Mouse (Mus musculus): ENCODE measurements around the gene Gata1. TPM values are rescaled to one million over a fixed set of nuclear protein-coding genes. Genes with fewer than 3 reads are reported as not detected.
A peak's percentile ranks its signal among the peaks of the same experiment; 100 is the strongest.

The Gata1 gene
- polyA plus RNA-seq, 1 experiment, result 0.09 TPM

- TF ChIP-seq POLR2A (IDR thresholded peaks at IDR 0.05; ENCODE audit: low read depth, low read length) (no peak), CTCF (conservative IDR thresholded peaks at IDR 0.05; ENCODE audit: insufficient read depth, insufficient read length, low read depth, low read length) (no peak)
- no peak overlapping the region for H3K4me3 ChIP-seq (ENCODE audit: insufficient read depth, low read depth, low read length)
- H3K27ac ChIP-seq (ENCODE audit: insufficient read depth, low read depth, low read length), result no peak overlapping the region
- DNase-seq, result no peak
- no peaks in the 10 kb centered on the region for H3K36me3 ChIP-seq (ENCODE audit: control insufficient read depth, insufficient read depth, low read length)
- H3K4me1 ChIP-seq (ENCODE audit: control insufficient read depth, insufficient read depth, low read length), result no peaks in the 10 kb centered on the region
- no peaks in the 10 kb centered on the region for H3K27me3 ChIP-seq (replicated peaks; ENCODE audit: control insufficient read depth, insufficient read depth, low read length)
- WGBS, result 80% methylated on average over 4 of the region's 4 CpGs
These were observed 11.7 kb downstream of the Gata1 start for GRCm38 (mm10) chrX:7966161-7966560.

- H3K36me3 ChIP-seq (ENCODE audit: control insufficient read depth, insufficient read depth, low read length), result no peaks in the 10 kb centered on the region
- no peak for DNase-seq
- H3K4me3 ChIP-seq (ENCODE audit: insufficient read depth, low read depth, low read length), result no peak overlapping the region
- 68% methylated on average over 7 of the region's 7 CpGs for WGBS
- TF ChIP-seq POLR2A (IDR thresholded peaks at IDR 0.05; ENCODE audit: low read depth, low read length) (no peak), CTCF (conservative IDR thresholded peaks at IDR 0.05; ENCODE audit: insufficient read depth, insufficient read length, low read depth, low read length) (no peak)
- H3K4me1 ChIP-seq (ENCODE audit: control insufficient read depth, insufficient read depth, low read length), result no peaks in the 10 kb centered on the region
- no peak overlapping the region for H3K27ac ChIP-seq (ENCODE audit: insufficient read depth, low read depth, low read length)
- H3K27me3 ChIP-seq (replicated peaks; ENCODE audit: control insufficient read depth, insufficient read depth, low read length), result no peaks in the 10 kb centered on the region
These were observed 13.8 kb downstream of the Gata1 start for GRCm38 (mm10) chrX:7963829-7964626.

DNA sequence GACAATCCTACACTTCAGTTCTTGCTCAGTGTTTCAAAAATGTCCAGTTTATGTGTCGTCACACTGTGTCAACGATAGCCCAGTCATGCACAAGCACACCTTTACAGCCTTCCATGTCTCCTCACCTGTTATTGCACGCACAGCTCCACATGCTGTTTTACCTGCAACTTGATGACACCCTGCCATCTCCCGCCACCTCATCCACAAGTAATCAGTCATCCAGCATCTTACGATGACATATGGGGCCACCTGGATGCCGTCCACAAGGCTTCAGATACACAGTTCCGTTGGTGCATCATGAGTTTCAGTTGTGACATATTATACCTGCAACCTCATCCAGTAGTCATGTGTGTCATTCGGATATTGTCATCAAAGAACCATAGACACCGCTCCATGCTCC lies 19.0 kb downstream of the Gata1 start:
- TF ChIP-seq POLR2A (IDR thresholded peaks at IDR 0.05; ENCODE audit: low read depth, low read length) (no peak), CTCF (conservative IDR thresholded peaks at IDR 0.05; ENCODE audit: insufficient read depth, insufficient read length, low read depth, low read length) (no peak)
- no peak for DNase-seq
- Histone ChIP-seq H3K4me1 (ENCODE audit: control insufficient read depth, insufficient read depth, low read length) (no peaks in the 10 kb centered on the region), H3K4me3 (ENCODE audit: insufficient read depth, low read depth, low read length) (no peak overlapping the region), H3K27ac (ENCODE audit: insufficient read depth, low read depth, low read length) (no peak overlapping the region), H3K27me3 (replicated peaks; ENCODE audit: control insufficient read depth, insufficient read depth, low read length) (no peaks in the 10 kb centered on the region), H3K36me3 (ENCODE audit: control insufficient read depth, insufficient read depth, low read length) (no peaks in the 10 kb centered on the region)
- WGBS, result 90% methylated on average over 9 of the region's 9 CpGs

GRCm38 (mm10) chrX:7950091-7950490 lies 27.8 kb downstream of the Gata1 start:
- peaks cover 12% of the 10 kb centered on the region; the same call in 1 of the 2 replicates for H3K4me1 ChIP-seq (ENCODE audit: control insufficient read depth, insufficient read depth, low read length)
- H3K27ac ChIP-seq (ENCODE audit: insufficient read depth, low read depth, low read length), result no peak overlapping the region
- H3K4me3 ChIP-seq (ENCODE audit: insufficient read depth, low read depth, low read length), result no peak overlapping the region
- 88% methylated on average over 7 of the region's 7 CpGs for WGBS
- H3K36me3 ChIP-seq (ENCODE audit: control insufficient read depth, insufficient read depth, low read length), result no peaks in the 10 kb centered on the region
- DNase-seq, result no peak
- TF ChIP-seq POLR2A (IDR thresholded peaks at IDR 0.05; ENCODE audit: low read depth, low read length) (no peak), CTCF (conservative IDR thresholded peaks at IDR 0.05; ENCODE audit: insufficient read depth, insufficient read length, low read depth, low read length) (no peak)
- H3K27me3 ChIP-seq (replicated peaks; ENCODE audit: control insufficient read depth, insufficient read depth, low read length), result no peaks in the 10 kb centered on the region

GRCm38 (mm10) chrX:7947900-7948492 lies 29.9 kb downstream of the Gata1 start:
- no peak overlapping the region for H3K27ac ChIP-seq (ENCODE audit: insufficient read depth, low read depth, low read length)
- H3K36me3 ChIP-seq (ENCODE audit: control insufficient read depth, insufficient read depth, low read length), result no peaks in the 10 kb centered on the region
- peaks cover 12% of the 10 kb centered on the region; the same call in 1 of the 2 replicates for H3K4me1 ChIP-seq (ENCODE audit: control insufficient read depth, insufficient read depth, low read length)
- TF ChIP-seq CTCF (conservative IDR thresholded peaks at IDR 0.05; ENCODE audit: insufficient read depth, insufficient read length, low read depth, low read length), result no peak
- 1% methylated on average over 38 of the region's 38 CpGs for WGBS
- peak; percentile 97 for DNase-seq
- peak overlapping the region; percentile 76 for H3K4me3 ChIP-seq (ENCODE audit: insufficient read depth, low read depth, low read length)
- no peaks in the 10 kb centered on the region for H3K27me3 ChIP-seq (replicated peaks; ENCODE audit: control insufficient read depth, insufficient read depth, low read length)

DNA sequence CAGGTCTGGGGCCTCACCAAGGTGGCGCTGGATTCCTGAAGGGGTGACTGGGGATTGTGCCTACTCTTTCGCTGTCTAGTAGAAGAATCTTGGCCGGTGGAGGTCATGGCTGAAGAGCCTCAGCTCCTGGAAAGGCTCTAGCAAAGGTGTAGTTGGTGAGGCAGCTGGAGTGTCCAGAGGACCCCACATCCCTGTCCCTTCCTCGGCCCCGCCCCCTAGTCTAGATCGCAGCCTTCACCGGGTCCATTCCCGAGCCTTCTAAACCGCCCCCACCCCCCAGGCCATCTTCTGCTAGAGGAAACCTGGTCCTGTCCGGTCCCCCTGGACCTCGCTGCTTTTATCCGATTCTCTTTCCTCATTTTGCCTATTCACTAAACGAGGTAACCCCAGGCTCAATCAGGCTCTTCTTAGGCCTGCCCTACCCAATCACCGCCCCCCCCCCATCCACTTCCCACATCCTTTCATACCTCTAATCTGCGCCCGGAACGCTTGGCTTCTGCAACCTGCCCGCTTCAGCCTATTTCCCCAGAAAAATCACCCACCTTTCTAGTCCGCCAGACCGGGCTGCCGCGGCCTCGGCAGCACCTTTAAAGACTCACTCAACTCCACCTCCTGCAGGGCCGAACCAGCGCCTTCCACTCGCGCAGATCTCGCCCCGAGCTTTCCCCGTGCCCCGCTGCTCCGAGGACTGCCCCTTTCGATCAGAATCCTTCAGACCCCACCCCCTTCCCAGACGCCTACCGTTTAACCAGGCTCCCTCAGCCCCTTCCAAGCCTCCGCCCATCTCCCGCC lies 30.6 kb downstream of the Gata1 start, which contains the start of gene Hdac6:
Gene Hdac6 (minus strand): TSS at position 782 of the 792 bp plus-strand sequence.
- peak within 1 kb of the TSS; percentile 78 for H3K4me3 ChIP-seq (ENCODE audit: insufficient read depth, low read depth, low read length)
- DNase-seq, result peak; percentile 26
- H3K27ac ChIP-seq (ENCODE audit: insufficient read depth, low read depth, low read length), result peak within 1 kb of the TSS; percentile 62; the same call in 1 of the 2 replicates
- no peaks in the 10 kb centered on the region for H3K27me3 ChIP-seq (replicated peaks; ENCODE audit: control insufficient read depth, insufficient read depth, low read length)
- WGBS, result under 1% methylated on average over 33 of the region's 37 CpGs
- no peak for TF ChIP-seq CTCF (conservative IDR thresholded peaks at IDR 0.05; ENCODE audit: insufficient read depth, insufficient read length, low read depth, low read length)
- peak; percentile 37 for TF ChIP-seq POLR2A (IDR thresholded peaks at IDR 0.05; ENCODE audit: low read depth, low read length)
- H3K4me1 ChIP-seq (ENCODE audit: control insufficient read depth, insufficient read depth, low read length), result peaks cover 12% of the 10 kb centered on the region; the same call in 1 of the 2 replicates
- no peaks in the 10 kb centered on the region for H3K36me3 ChIP-seq (ENCODE audit: control insufficient read depth, insufficient read depth, low read length)
